Mouse (Mus musculus) heart, adult 2 months (tissue): ENCODE data around the gene Adamtsl1.

Experiments used
- CTCF ChIP-seq: fragments of 200-600 bp; IDR thresholded peaks from 2 replicates; pipeline ENCODE4 v1.8.1; 2022; ENCODE audit warnings: antibody characterized with exemption, mild to moderate bottlenecking, moderate library complexity
- EP300 ChIP-seq: fragments of 200-500 bp; IDR thresholded peaks from 2 replicates; pipeline ENCODE4 v1.6.1; 2011; ENCODE audit warnings: low read depth, low read length, control low read depth; ENCODE audit not compliant: insufficient read depth
- POLR2A ChIP-seq: fragments of 200-500 bp; IDR thresholded peaks from 2 replicates; pipeline ENCODE4 v1.6.1; 2011; ENCODE audit warnings: mild to moderate bottlenecking, low read depth, low read length, control low read depth; ENCODE audit not compliant: insufficient read depth

DNA sequence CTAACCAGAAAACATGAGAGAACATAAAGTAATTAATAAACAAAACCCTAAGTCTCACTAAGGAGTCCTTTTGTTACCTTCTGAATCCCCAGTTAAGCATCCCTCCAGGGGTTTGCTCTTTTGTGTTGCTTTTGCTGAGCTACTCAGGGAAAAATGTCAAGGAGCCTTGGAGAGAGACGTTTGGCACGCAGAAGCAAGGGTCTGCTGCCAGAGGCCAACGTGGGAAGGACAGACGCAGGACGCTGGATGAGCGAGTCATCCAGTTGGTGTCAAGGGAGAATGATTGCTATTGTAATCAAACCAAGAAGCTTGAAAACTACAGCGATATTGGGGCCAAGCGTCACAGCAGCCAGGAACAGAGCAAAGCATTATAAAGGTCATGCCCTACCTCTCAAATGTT is 517.1 kb downstream of the Adamtsl1 start:
- TF ChIP-seq CTCF, result no peak
- TF ChIP-seq POLR2A, result no peak
- TF ChIP-seq EP300, result no peak
